Mouse (Mus musculus): ENCODE results near the gene Tle3.

Tle3 gene

DNA sequence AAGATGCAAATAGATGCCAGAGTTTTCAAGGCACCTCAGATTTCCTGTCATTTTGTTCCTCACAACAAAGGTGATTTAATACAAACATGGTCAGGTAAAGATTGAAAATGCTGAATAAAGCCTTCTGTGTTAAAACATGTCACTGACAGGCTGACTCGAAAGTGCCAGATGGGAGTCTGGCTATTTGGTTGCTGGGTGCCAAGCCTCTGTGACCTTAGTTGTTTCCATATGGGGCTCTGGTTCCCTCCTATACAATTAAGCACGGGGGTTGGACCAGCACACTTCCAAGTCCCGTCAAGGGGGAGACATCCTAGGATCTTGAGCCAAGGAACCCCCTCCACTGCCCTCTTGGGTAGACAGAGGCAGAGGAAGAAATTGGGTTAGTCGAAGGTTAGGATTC, 13.2 kb upstream of the Tle3 start:
- no peak for DNase-seq (ENCODE audit: low read depth)

DNA sequence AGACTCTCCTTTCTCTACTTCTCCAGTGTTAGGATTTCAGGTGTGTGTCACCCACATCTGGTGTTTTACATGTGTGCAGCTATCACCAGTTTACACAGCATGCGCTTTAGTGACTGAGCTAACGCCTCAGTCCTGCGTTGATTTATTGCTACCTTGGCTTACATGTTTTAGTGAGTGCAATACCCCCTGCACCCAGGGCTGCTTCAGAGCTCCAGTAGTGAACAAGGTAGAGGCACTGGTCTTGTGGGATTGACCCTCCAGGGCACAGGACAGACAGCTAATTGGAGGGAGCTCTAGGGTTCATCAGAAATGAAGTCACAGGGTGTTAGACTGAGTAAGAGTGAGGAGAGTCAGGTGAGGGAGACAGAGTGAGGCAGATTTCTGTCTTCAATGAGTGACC, 12.4 kb upstream of the Tle3 start:
- no peak for DNase-seq (ENCODE audit: low read depth)

DNA sequence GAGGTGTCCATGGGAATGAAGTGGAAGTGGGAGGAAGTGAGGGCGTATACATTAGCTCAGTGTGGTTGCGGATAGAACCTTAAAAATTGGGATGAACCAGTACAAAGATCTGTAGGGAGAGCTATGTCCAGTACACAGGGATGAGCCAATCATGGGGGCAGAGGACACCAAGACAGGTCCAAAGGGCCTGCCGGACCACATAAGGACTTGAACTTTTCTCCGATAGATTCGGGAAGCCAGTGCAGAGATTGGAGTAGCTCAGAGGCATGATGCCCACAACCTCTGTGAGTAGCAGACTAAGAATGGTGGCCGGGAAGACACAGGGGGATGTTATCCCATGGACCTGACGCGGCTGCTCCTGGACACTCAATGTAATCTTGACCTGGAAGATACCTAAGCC, 12.0 kb upstream of the Tle3 start:
- no peak for DNase-seq (ENCODE audit: low read depth)

- DNase-seq (ENCODE audit: low read depth) = no peak
Observed at GRCm38 (mm10) chr9:61360727-61361631, 11.2 kb upstream of the Tle3 start.

- no peak for DNase-seq (ENCODE audit: low read depth)
Observed at GRCm38 (mm10) chr9:61363194-61363593, 9.0 kb upstream of the Tle3 start.

GRCm38 (mm10) chr9:61366108-61366507, 6.1 kb upstream of the Tle3 start:
- no peak for DNase-seq (ENCODE audit: low read depth)

DNA sequence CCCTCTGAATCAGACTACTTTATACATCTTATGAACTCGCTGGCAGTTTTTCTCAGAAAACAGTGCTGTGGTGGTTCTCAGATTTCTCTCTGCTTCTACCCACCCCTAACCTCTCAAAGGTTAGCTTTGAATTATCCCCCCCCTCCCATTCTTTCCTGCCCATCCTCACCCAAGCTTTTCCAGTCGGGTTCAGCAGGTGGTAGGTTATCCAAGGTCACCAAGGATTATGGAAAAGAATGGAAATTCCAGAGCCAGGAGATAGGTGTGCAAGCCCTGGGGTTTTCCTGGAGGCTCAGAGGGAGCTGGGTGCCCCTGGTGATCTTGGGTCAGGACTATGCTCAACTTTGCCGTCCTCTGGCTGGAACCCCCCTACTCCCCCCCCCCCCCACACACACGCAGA, 5.0 kb upstream of the Tle3 start:
- DNase-seq (ENCODE audit: low read depth) = no peak

- DNase-seq (ENCODE audit: low read depth) = no peak
Observed at GRCm38 (mm10) chr9:61367857-61368566, 4.2 kb upstream of the Tle3 start.

DNA sequence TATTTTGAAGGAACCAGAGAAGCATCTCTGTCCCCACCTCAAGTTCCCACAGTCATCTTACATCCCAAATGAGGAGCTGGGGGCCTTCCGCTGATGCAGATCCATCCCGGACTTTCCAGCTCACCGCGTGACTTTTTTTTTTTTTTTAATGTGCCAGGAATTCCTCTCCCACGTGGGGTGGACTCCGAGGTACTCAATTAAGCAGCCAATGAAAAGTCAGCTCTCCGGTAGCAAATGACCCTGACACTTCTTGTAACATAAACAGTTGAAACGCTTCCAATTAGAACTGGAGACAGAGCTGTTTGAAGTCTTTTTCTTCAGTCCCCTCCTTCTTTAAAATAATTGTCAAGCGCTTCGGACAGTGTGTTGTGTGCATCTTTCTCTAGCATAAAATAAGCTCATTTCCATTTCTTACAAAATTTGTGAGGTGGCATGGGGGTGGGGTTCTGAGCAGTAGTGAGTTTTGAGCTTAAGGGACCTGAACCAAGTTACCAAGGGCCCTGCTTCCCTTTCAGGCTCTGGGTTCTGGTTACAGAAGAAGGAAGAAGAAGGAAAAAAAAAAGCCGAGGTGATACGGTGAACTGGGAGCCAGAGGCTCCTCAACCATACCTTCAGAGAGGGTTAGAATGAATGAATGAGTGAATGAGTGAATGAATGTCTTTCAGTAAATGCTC, 3.5 kb upstream of the Tle3 start:
- no peak for DNase-seq (ENCODE audit: low read depth)

DNA sequence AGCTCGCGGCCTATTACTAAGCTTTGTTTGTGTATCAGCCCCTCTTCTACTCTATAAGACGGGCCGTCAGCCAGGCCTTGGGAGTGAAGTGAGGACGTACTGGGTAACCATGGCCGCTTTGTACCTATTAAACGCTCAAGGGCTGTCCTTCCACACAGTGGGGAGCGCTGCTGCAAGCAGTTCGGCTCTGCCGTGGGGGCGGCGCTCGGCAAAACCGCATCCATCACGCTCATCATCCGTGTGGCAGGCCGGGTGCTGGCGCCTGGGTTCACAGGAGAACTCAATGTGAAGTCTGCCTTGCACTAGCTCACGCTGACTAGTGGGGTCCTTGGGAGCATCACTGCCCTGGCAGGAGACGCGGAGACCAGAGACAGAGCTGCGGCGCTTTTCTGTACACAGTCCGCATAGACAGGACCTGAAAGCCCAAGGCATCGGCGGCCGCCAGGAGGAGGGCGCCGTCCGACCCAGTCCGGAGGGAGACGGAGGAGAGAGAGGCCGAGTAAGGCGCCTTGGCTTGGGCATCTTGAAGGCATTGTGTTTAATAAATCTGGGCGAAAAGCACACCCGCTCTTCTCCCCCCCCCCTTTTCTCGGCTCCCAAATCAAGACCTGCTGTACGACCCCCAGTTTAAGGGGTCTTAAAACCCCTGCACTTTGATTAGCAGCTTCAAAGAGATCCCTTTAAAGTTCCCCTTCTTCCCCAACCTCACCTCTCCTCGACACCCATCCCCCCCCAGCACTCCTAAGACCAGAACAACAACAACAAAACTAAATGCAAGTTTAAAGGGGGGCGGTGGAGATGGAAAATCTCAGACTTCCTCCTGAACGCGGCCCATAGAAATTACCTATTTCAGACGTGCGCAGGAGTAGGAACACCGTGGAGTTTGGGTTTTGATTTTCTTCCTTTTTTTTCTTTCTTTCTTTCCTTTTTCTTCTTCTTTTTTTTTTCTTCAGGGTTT, 2.6 kb upstream of the Tle3 start:
- DNase-seq (ENCODE audit: low read depth) = no peak

- peak; percentile 98 for DNase-seq (ENCODE audit: low read depth)
Observed at GRCm38 (mm10) chr9:61370454-61370888, 1.7 kb upstream of the Tle3 start.

- no peak for DNase-seq (ENCODE audit: low read depth)
Observed at GRCm38 (mm10) chr9:61370889-61371754, 1.0 kb upstream of the Tle3 start.

DNA sequence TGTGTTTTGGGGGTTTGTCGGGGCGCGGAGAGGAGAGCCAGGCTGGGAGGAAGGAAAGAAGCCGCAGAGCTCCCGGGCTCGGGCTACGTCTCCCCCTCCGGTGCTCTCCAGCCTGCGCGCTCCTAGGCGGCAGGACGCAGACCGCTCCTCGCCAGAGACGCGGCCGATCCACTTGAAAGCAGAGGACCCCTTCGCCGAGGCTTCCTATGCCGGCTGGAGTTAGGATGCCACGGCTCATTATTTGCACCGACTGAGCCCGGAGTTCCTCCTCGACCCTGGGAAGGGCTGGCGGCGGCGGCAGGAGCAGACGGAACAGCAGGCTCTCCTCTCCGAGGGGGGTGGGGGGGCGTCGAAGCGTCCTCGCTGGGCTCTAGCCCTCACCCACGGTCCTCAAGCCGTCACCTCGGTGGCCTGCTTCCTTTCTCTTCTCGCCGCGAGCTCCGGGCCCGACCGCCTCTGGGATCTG, 377 bp downstream of the Tle3 start:
- no peak for DNase-seq (ENCODE audit: low read depth)

- DNase-seq (ENCODE audit: low read depth) = no peak
Observed at GRCm38 (mm10) chr9:61372976-61373633, 939 bp downstream of the Tle3 start.

DNA sequence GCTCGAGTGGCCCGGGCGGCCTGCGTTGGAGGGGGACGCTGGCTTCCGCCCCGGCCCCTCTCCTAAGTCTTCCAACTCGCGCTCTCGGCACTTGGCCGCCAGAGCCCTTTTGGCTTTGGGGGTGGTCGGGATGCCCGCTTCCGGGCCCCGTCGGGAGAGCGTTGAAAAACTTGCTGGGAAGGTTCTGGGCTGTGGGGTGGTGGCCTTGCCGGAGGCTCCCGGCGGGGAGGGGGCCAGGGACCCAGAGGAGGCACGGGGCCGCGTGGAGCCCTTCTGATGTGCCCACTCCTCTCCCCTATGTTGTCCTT, 1.4 kb downstream of the Tle3 start:
- DNase-seq (ENCODE audit: low read depth) = no peak

DNA sequence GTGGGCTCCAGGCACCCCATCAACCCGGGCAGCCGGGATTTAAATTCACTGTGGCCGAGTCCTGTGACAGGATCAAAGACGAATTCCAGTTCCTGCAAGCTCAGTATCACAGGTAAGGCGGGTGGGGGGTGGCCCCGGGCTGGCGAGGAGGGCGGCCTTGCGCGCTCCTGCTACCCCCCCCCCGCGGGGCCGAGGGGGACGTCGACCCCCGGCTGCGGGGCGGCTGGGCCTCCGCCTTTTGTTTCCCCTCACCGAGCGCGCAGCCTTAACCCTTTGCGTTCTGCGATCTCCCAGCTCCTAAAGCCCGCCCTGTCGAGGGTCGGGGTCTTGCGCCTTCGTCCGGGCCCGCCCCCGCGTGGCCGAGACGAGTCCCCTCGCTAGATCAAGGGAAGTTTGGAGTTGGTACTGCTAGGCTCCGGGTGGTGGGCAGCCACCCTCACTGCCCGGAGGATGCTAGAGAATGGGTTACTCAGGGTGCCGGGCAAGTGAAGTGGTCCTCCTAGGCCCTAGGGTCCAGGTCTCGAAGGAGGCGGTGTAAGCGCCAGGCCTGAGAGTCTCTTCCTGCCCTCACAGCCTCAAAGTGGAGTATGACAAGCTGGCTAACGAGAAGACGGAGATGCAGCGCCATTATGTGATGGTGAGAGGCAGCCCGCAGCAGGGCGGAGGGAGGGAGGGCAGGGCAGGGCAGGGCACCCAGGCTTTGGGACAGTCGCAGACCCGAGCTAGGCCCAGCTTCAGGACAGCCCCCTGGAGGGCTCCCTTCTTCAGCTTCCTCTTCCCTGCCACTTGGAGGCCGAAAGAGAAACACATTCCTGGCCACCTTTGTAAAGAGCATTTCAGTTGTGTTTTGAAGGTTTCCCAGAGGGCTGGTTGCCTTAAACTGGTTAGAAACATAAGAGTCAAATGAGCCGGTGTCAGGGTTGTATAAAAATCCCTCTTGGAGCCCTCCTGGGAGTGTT, 2.1 kb downstream of the Tle3 start:
- DNase-seq (ENCODE audit: low read depth) = no peak

DNA sequence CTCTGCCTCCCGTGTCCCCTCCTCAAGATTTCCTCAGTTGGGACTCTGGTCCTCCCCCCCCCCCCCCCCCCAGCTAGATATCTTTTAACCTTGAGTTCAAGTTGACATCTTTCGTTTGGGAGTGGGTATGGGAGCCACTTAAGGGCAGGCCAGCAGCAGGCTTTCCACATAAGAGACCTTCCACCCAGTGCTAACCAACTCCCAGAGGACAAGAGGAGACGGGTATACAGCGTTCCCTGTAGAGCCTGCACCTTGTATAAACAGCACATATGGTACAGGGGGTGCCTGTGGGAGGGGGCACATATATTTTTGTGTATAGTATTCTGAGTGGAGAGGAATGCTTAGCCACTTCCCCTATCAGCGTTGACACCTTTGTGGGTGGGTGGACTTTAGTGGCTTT, 2.8 kb downstream of the Tle3 start:
- DNase-seq (ENCODE audit: low read depth) = no peak

- DNase-seq (ENCODE audit: low read depth) = no peak
Observed at GRCm38 (mm10) chr9:61375802-61376561, 3.8 kb downstream of the Tle3 start.
